Mouse (Mus musculus) adrenal gland, adult 18-20 months (tissue): ENCODE data around the gene Ssbp4. TPM values are rescaled to one million over a fixed set of nuclear protein-coding genes. Genes with fewer than 3 reads are reported as not detected.

ENCODE experiments used
- DNase-seq, 2 experiments: peaks; one replicate each; pipeline ENCODE4 v3.0.0; 2021 to 2022; ENCODE audit warnings: low spot score in 2 of 2
- total RNA-seq, 2 experiments: library from RNA; stranded (reverse); gene quantifications; 1 replicate in 1 of 2; 2 replicates in 1 of 2; pipeline ENCODE4 v1.2.3; 2021

Gene Ssbp4
- total RNA-seq, 2 experiments from 2014 or later, result 78.5 to 86.9 TPM

GRCm38 (mm10) chr8:70632346-70632892 lies 23.7 kb upstream of the Ssbp4 start, which contains the start of gene Gdf15:
Gene Gdf15 (minus strand): TSS chr8:70632456.
- DNase-seq, result no peak

GRCm38 (mm10) chr8:70631436-70631835 lies 22.8 kb upstream of the Ssbp4 start:
- DNase-seq, result peak in 1 of 2 experiments; percentile 51

- peak; percentile 57 to 64 for DNase-seq
These were observed 22.1 kb upstream of the Ssbp4 start for GRCm38 (mm10) chr8:70630532-70631381.

GRCm38 (mm10) chr8:70629574-70630531 lies 21.2 kb upstream of the Ssbp4 start:
- peak; percentile 91 to 94 for DNase-seq

- DNase-seq, result no peak
These were observed 20.4 kb upstream of the Ssbp4 start for GRCm38 (mm10) chr8:70628986-70629490.

- no peak for DNase-seq
These were observed 18.4 kb upstream of the Ssbp4 start for GRCm38 (mm10) chr8:70627041-70627440.

GRCm38 (mm10) chr8:70625104-70625503 lies 16.4 kb upstream of the Ssbp4 start:
- peak; percentile 52 to 67 for DNase-seq

- DNase-seq, result no peak
These were observed 13.5 kb upstream of the Ssbp4 start for GRCm38 (mm10) chr8:70622220-70622619.

- DNase-seq, result no peak
These were observed 10.2 kb upstream of the Ssbp4 start for GRCm38 (mm10) chr8:70618888-70619334.

GRCm38 (mm10) chr8:70617985-70618384 lies 9.3 kb upstream of the Ssbp4 start:
- DNase-seq, result no peak

- DNase-seq, result no peak
These were observed 8.0 kb upstream of the Ssbp4 start for GRCm38 (mm10) chr8:70616645-70617044.

- DNase-seq, result no peak
These were observed 7.2 kb upstream of the Ssbp4 start, which contains the start of gene Lrrc25 for GRCm38 (mm10) chr8:70615894-70616293. Gene Lrrc25 (plus strand): TSS chr8:70616155.

- DNase-seq, result no peak
These were observed 6.6 kb upstream of the Ssbp4 start for GRCm38 (mm10) chr8:70615281-70615680.

GRCm38 (mm10) chr8:70614469-70614868 lies 5.8 kb upstream of the Ssbp4 start:
- no peak for DNase-seq

GRCm38 (mm10) chr8:70613763-70614162 lies 5.1 kb upstream of the Ssbp4 start:
- DNase-seq, result no peak

- DNase-seq, result peak; percentile 89 to 91
These were observed 3.2 kb upstream of the Ssbp4 start for GRCm38 (mm10) chr8:70611849-70612248.

- DNase-seq, result peak; percentile 89 to 95
These were observed 2.4 kb upstream of the Ssbp4 start for GRCm38 (mm10) chr8:70610796-70611771.

- peak; percentile 73 to 84 for DNase-seq
These were observed 1.4 kb upstream of the Ssbp4 start for GRCm38 (mm10) chr8:70609849-70610795.
